16 mouse cellular contexts compared by ENCODE assay signal in the genomic region with DNA sequence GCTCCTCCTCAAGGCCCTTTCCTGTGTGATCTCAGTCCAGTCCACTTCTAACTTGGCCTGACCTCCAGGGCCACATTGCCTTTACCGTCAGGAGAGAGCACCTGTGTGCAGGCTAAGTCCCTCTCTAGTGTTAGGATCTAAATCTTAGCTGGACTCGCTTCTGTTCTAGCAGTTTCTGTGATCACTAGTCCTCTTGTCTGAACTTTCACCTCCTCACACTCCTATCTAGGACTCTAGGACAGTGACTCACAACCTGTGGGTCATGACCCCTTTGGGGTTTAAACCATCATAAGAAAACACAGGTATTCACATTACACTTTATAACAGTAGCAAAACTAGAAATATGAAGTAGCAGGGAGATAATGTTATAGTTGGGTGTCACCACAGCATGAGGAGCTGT. TPM values are rescaled to one million over a fixed set of nuclear protein-coding genes. Genes with fewer than 3 reads are reported as not detected.
DNase-seq lines count a peak whose midpoint lies in the region; ATAC-seq and TF ChIP-seq lines count a peak whose summit lies in the region.
"Had no signal": no experiment of that assay in that cellular context is flagged by ENCODE, and none has a peak within 500 bp of the region (broad histone marks: within the 10 kb centered on the region; RNA-seq: fewer than 3 reads in every experiment).

No protein-coding gene starts in this region.

- H3K9me3 ChIP-seq in heart, embryonic 15.5 days (replicated peaks), result no peaks in the 10 kb centered on the region
- no peaks in the 10 kb centered on the region for H3K9me3 ChIP-seq in heart, embryonic 11.5 days (replicated peaks; ENCODE audit: control insufficient read depth, low read length)
- H3K9me3 ChIP-seq in lung, embryonic 14.5 days (ENCODE audit: low read depth, low read length), result no peaks in the 10 kb centered on the region
- no peaks in the 10 kb centered on the region for H3K9me3 ChIP-seq in intestine, embryonic 15.5 days
- H3K9me3 ChIP-seq: embryonic facial prominence, embryonic 12.5 days; hindbrain, embryonic 12.5 days; limb, embryonic 15.5 days had no signal

- H3K4me3 ChIP-seq in heart, embryonic 15.5 days, result no peak overlapping the region
- H3K4me3 ChIP-seq in heart, embryonic 11.5 days (ENCODE audit: low read depth, low read length), result no peak overlapping the region
- H3K4me3 ChIP-seq in lung, embryonic 14.5 days (ENCODE audit: low read depth, low read length), result no peak overlapping the region
- no peak overlapping the region for H3K4me3 ChIP-seq in intestine, embryonic 15.5 days (replicated peaks)
- H3K4me3 ChIP-seq in small intestine, adult 2 months (ENCODE audit: low read depth, low read length), result no peak overlapping the region
- no peak overlapping the region for H3K4me3 ChIP-seq in gastrocnemius, adult 2 months
- H3K4me3 ChIP-seq: embryonic facial prominence, embryonic 12.5 days; heart, adult 2 months; hindbrain, embryonic 12.5 days; limb, embryonic 15.5 days had no signal

- TF ChIP-seq CTCF in lung, embryonic 14.5 days (IDR thresholded peaks at IDR 0.05; ENCODE audit: low read depth), result no peak
- TF ChIP-seq CTCF in small intestine, adult 2 months (IDR thresholded peaks at IDR 0.05; ENCODE audit: extremely low read depth, insufficient read length, insufficient replicate concordance, low read depth, low read length), result no peak
- no peak for TF ChIP-seq CTCF in gastrocnemius, adult 2 months (IDR thresholded peaks at IDR 0.05)

- peak overlapping the region; percentile 53 for H3K27ac ChIP-seq in heart, embryonic 15.5 days
- no peak overlapping the region for H3K27ac ChIP-seq in heart, embryonic 11.5 days (ENCODE audit: low read depth, low read length)
- H3K27ac ChIP-seq in lung, embryonic 14.5 days (ENCODE audit: low read depth), result peak overlapping the region; percentile 13; the same call in 1 of the 2 replicates
- H3K27ac ChIP-seq in intestine, embryonic 15.5 days, result no peak overlapping the region
- peak overlapping the region; percentile 97 for H3K27ac ChIP-seq in small intestine, adult 2 months (ENCODE audit: insufficient read depth, low read depth, low read length)
- H3K27ac ChIP-seq in gastrocnemius, adult 2 months, result no peak overlapping the region
- H3K27ac ChIP-seq: embryonic facial prominence, embryonic 12.5 days; heart, adult 2 months; hindbrain, embryonic 12.5 days; limb, embryonic 15.5 days had no signal

- DNase-seq in lung, embryonic 14.5 days, result no peak
- DNase-seq in lung, adult 18-20 months, result no peak
- no peak for DNase-seq in gastrocnemius, adult 2 months

- H3K4me2 ChIP-seq in heart, embryonic 15.5 days, result no peak overlapping the region
- H3K4me2 ChIP-seq in heart, embryonic 11.5 days, result no peak overlapping the region
- no peak overlapping the region for H3K4me2 ChIP-seq in lung, embryonic 14.5 days
- no peak overlapping the region for H3K4me2 ChIP-seq in intestine, embryonic 15.5 days (replicated peaks)
- H3K4me2 ChIP-seq: embryonic facial prominence, embryonic 12.5 days; hindbrain, embryonic 12.5 days; limb, embryonic 15.5 days had no signal

- intact Hi-C loops in gastrocnemius, adult 2 months (cut with DNase I), result no loop called here

- TF ChIP-seq POLR2A in small intestine, adult 2 months (IDR thresholded peaks at IDR 0.05; ENCODE audit: low read depth, low read length), result no peak

- H3K36me3 ChIP-seq in heart, embryonic 15.5 days, result no peaks in the 10 kb centered on the region
- H3K36me3 ChIP-seq in heart, embryonic 11.5 days (ENCODE audit: control insufficient read depth, insufficient read depth, low read length), result no peaks in the 10 kb centered on the region
- no peaks in the 10 kb centered on the region for H3K36me3 ChIP-seq in lung, embryonic 14.5 days (ENCODE audit: insufficient read depth)
- no peaks in the 10 kb centered on the region for H3K36me3 ChIP-seq in intestine, embryonic 15.5 days
- H3K36me3 ChIP-seq in small intestine, adult 2 months (ENCODE audit: control insufficient read depth, insufficient read depth, low read length), result no peaks in the 10 kb centered on the region
- H3K36me3 ChIP-seq: embryonic facial prominence, embryonic 12.5 days; hindbrain, embryonic 12.5 days; limb, embryonic 15.5 days had no signal

- no peak for ATAC-seq in heart, embryonic 15.5 days (replicated peaks; ENCODE audit: insufficient number of reproducible peaks, insufficient read depth, low FRiP score, low read depth)
- no peak for ATAC-seq in heart, embryonic 11.5 days (replicated peaks; ENCODE audit: insufficient number of reproducible peaks, low FRiP score, low TSS enrichment)
- ATAC-seq in lung, embryonic 14.5 days (ENCODE audit: insufficient read depth), result no peak
- ATAC-seq in intestine, embryonic 15.5 days, result peak; percentile 1; the same call in 1 of the 2 replicates

- H3K9ac ChIP-seq in heart, embryonic 15.5 days, result no peak overlapping the region
- no peak overlapping the region for H3K9ac ChIP-seq in heart, embryonic 11.5 days (ENCODE audit: low read depth, low read length)
- no peak overlapping the region for H3K9ac ChIP-seq in lung, embryonic 14.5 days
- H3K9ac ChIP-seq in intestine, embryonic 15.5 days, result no peak overlapping the region
- H3K9ac ChIP-seq: embryonic facial prominence, embryonic 12.5 days; forebrain, postnatal 0 days; hindbrain, embryonic 12.5 days; limb, embryonic 15.5 days had no signal

- no peaks in the 10 kb centered on the region for H3K27me3 ChIP-seq in heart, embryonic 15.5 days
- H3K27me3 ChIP-seq in heart, embryonic 11.5 days (ENCODE audit: control insufficient read depth, insufficient read depth, low read length), result no peaks in the 10 kb centered on the region
- H3K27me3 ChIP-seq in lung, embryonic 14.5 days (ENCODE audit: insufficient read depth, low read length), result no peaks in the 10 kb centered on the region
- no peaks in the 10 kb centered on the region for H3K27me3 ChIP-seq in intestine, embryonic 15.5 days (replicated peaks)
- no peaks in the 10 kb centered on the region for H3K27me3 ChIP-seq in small intestine, adult 2 months (ENCODE audit: control insufficient read depth, insufficient read depth, low read length)
- H3K27me3 ChIP-seq: embryonic facial prominence, embryonic 12.5 days; hindbrain, embryonic 12.5 days; limb, embryonic 15.5 days had no signal

- H3K4me1 ChIP-seq in heart, embryonic 15.5 days (replicated peaks), result peaks cover 33% of the 10 kb centered on the region
- H3K4me1 ChIP-seq in heart, embryonic 11.5 days (ENCODE audit: control insufficient read depth, insufficient read depth, low read length), result 0 out of 2 replicates have a peak, but pooled peaks cover under 1% of the 10 kb centered on the region
- peaks cover 16% of the 10 kb centered on the region for H3K4me1 ChIP-seq in lung, embryonic 14.5 days (ENCODE audit: insufficient read depth)
- peaks cover 27% of the 10 kb centered on the region for H3K4me1 ChIP-seq in intestine, embryonic 15.5 days (replicated peaks)
- H3K4me1 ChIP-seq in small intestine, adult 2 months (ENCODE audit: control insufficient read depth, insufficient read depth, insufficient read length, low read length), result peaks cover 52% of the 10 kb centered on the region

- WGBS in heart, embryonic 15.5 days, result 66% methylated on average over 2 of the region's 2 CpGs
- 73% methylated on average over 2 of the region's 2 CpGs for WGBS in heart, embryonic 11.5 days (ENCODE audit: insufficient replicate concordance)
- WGBS in lung, embryonic 14.5 days, result 71% methylated on average over 2 of the region's 2 CpGs
- WGBS in intestine, embryonic 15.5 days, result 71% methylated on average over 2 of the region's 2 CpGs
- WGBS in small intestine, adult 2 months, result 36% methylated on average over 2 of the region's 2 CpGs

RNA-seq across cellular contexts. Expression of a gene that starts 4.7 kb away (rescaled TPM):
- 3.4 and 5.4 TPM in 2 replicates for polyA plus RNA-seq in heart, embryonic 15.5 days (2015; fragmentation: Nextera tagmentation; extraction: Ambion mirVana)
- polyA plus RNA-seq in heart, embryonic 11.5 days (2014; fragmentation: Nextera tagmentation; extraction: Ambion mirVana), result 4.5 and 6.3 TPM in 2 replicates
- polyA plus RNA-seq in lung, embryonic 14.5 days (2014; fragmentation: Nextera tagmentation; extraction: Ambion mirVana), result 11.0 and 11.4 TPM in 2 replicates
- 7.1 and 9.0 TPM in 2 replicates for polyA plus RNA-seq in intestine, embryonic 15.5 days (2015; fragmentation: Nextera tagmentation; extraction: Ambion mirVana)
- polyA plus RNA-seq in small intestine, adult 2 months (2012; rRNA removed), result 0.88 and 1.4 TPM in 2 replicates
- total RNA-seq in gastrocnemius, adult 2 months (2021), result under 1 TPM in 1 of 2 experiments, not detected in 1; 0.11 TPM
- total RNA-seq: megakaryocyte-erythroid progenitor cell, adult 5-6 weeks had no signal

RNA-seq across cellular contexts. Expression of a gene that starts 28.0 kb away (rescaled TPM):
- polyA plus RNA-seq in heart, embryonic 15.5 days (2015; fragmentation: Nextera tagmentation; extraction: Ambion mirVana), result 0.53 and 2.4 TPM in 2 replicates
- 0.19 and 0.35 TPM in 2 replicates for polyA plus RNA-seq in heart, embryonic 11.5 days (2014; fragmentation: Nextera tagmentation; extraction: Ambion mirVana)
- polyA plus RNA-seq in lung, embryonic 14.5 days (2014; fragmentation: Nextera tagmentation; extraction: Ambion mirVana), result 0.25 and 0.51 TPM in 2 replicates
- 0.37 and 0.41 TPM in 2 replicates for polyA plus RNA-seq in intestine, embryonic 15.5 days (2015; fragmentation: Nextera tagmentation; extraction: Ambion mirVana)
- polyA plus RNA-seq in small intestine, adult 2 months (2012; rRNA removed), result 5.9 and 17.0 TPM in 2 replicates
- under 1 TPM; 0.11 to 0.15 TPM for total RNA-seq in gastrocnemius, adult 2 months (2021)
- total RNA-seq: forebrain, postnatal 0 days had no signal

RNA-seq across cellular contexts. Expression of a gene that starts 40.2 kb away (rescaled TPM):
- polyA plus RNA-seq in heart, embryonic 15.5 days (2015; fragmentation: Nextera tagmentation; extraction: Ambion mirVana), result 28.7 and 39.4 TPM in 2 replicates
- polyA plus RNA-seq in heart, embryonic 11.5 days (2014; fragmentation: Nextera tagmentation; extraction: Ambion mirVana), result 47.2 and 49.8 TPM in 2 replicates
- polyA plus RNA-seq in lung, embryonic 14.5 days (2014; fragmentation: Nextera tagmentation; extraction: Ambion mirVana), result 82.8 and 83.6 TPM in 2 replicates
- polyA plus RNA-seq in intestine, embryonic 15.5 days (2015; fragmentation: Nextera tagmentation; extraction: Ambion mirVana), result 55.4 and 56.6 TPM in 2 replicates
- polyA plus RNA-seq in small intestine, adult 2 months (2012; rRNA removed), result 11.1 and 20.3 TPM in 2 replicates
- total RNA-seq in gastrocnemius, adult 2 months (2021), result 1 to 10 TPM; 6.2 to 6.3 TPM

RNA-seq across cellular contexts. Expression of a gene that starts 56.6 kb away (rescaled TPM):
- 0.87 and 1.1 TPM in 2 replicates for polyA plus RNA-seq in heart, embryonic 15.5 days (2015; fragmentation: Nextera tagmentation; extraction: Ambion mirVana)
- polyA plus RNA-seq in heart, embryonic 11.5 days (2014; fragmentation: Nextera tagmentation; extraction: Ambion mirVana), result 0.17 and 0.23 TPM in 2 replicates
- 0.67 and 1.2 TPM in 2 replicates for polyA plus RNA-seq in lung, embryonic 14.5 days (2014; fragmentation: Nextera tagmentation; extraction: Ambion mirVana)
- 0.15 and 0.25 TPM in 2 replicates for polyA plus RNA-seq in intestine, embryonic 15.5 days (2015; fragmentation: Nextera tagmentation; extraction: Ambion mirVana)
- 0.08 TPM in 1 of 2 replicates, not detected in the other for polyA plus RNA-seq in small intestine, adult 2 months (2012; rRNA removed)
- not detected for total RNA-seq in gastrocnemius, adult 2 months (2021)
- total RNA-seq: adrenal gland, postnatal 25 days; gastrocnemius, postnatal 25 days; heart, adult 2 months; megakaryocyte-erythroid progenitor cell, adult 5-6 weeks had no signal
- polyA plus RNA-seq: embryonic facial prominence, embryonic 12.5 days; forebrain, embryonic 11.5 days had no signal

Comparison
In these comparisons a context has a peak if more than half of its experiments do, and no peak if none do; other contexts are left out.
1. H3K27ac ChIP-seq: peak in heart, embryonic 15.5 days (single experiment), lung, embryonic 14.5 days (single experiment) and small intestine, adult 2 months (single experiment); none in heart, embryonic 11.5 days (single experiment), intestine, embryonic 15.5 days (single experiment) and gastrocnemius, adult 2 months (single experiment).